Mouse (Mus musculus): ENCODE measurements around the gene Sec13.
A peak's percentile ranks its signal among the peaks of the same experiment; 100 is the strongest.

The Sec13 gene

GRCm38 (mm10) chr6:113712718-113713117 lies 27.8 kb downstream of the Sec13 start:
- DNase-seq (ENCODE audit: low read depth, low spot score): no peak

GRCm38 (mm10) chr6:113697222-113698205 lies 43.0 kb downstream of the Sec13 start:
- DNase-seq (ENCODE audit: low read depth, low spot score): no peak

GRCm38 (mm10) chr6:113696582-113697221 lies 43.8 kb downstream of the Sec13 start, which contains the start of gene Tatdn2:
Gene Tatdn2 (plus strand): TSS chr6:113697050.
- peak; percentile 84 for DNase-seq (ENCODE audit: low read depth, low spot score)

- DNase-seq (ENCODE audit: low read depth, low spot score): no peak
Measured at GRCm38 (mm10) chr6:113695766-113696355, 44.7 kb downstream of the Sec13 start.

- no peak for DNase-seq (ENCODE audit: low read depth, low spot score)
Measured at GRCm38 (mm10) chr6:113695203-113695602, 45.3 kb downstream of the Sec13 start.

- DNase-seq (ENCODE audit: low read depth, low spot score): no peak
Measured at GRCm38 (mm10) chr6:113693377-113693776, 47.2 kb downstream of the Sec13 start.

GRCm38 (mm10) chr6:113692661-113693133 lies 47.8 kb downstream of the Sec13 start:
- no peak for DNase-seq (ENCODE audit: low read depth, low spot score)

GRCm38 (mm10) chr6:113691084-113691462 lies 49.5 kb downstream of the Sec13 start:
- DNase-seq (ENCODE audit: low read depth, low spot score): no peak

- no peak for DNase-seq (ENCODE audit: low read depth, low spot score)
Measured at GRCm38 (mm10) chr6:113690400-113691083, 50.0 kb downstream of the Sec13 start.

GRCm38 (mm10) chr6:113690008-113690399 lies 50.5 kb downstream of the Sec13 start:
- no peak for DNase-seq (ENCODE audit: low read depth, low spot score)

- no peak for DNase-seq (ENCODE audit: low read depth, low spot score)
Measured at GRCm38 (mm10) chr6:113686551-113687125, 53.9 kb downstream of the Sec13 start.

GRCm38 (mm10) chr6:113683081-113683825 lies 57.3 kb downstream of the Sec13 start:
- no peak for DNase-seq (ENCODE audit: low read depth, low spot score)

- no peak for DNase-seq (ENCODE audit: low read depth, low spot score)
Measured at GRCm38 (mm10) chr6:113681271-113681670, 59.3 kb downstream of the Sec13 start.

GRCm38 (mm10) chr6:113679993-113680566 lies 60.5 kb downstream of the Sec13 start:
- no peak for DNase-seq (ENCODE audit: low read depth, low spot score)

GRCm38 (mm10) chr6:113678246-113679012 lies 62.1 kb downstream of the Sec13 start:
- DNase-seq (ENCODE audit: low read depth, low spot score): no peak
